Mouse (Mus musculus) embryonic facial prominence, embryonic 13.5 days (tissue): ENCODE data around the gene Tsku. TPM values are rescaled to one million over a fixed set of nuclear protein-coding genes. Genes with fewer than 3 reads are reported as not detected.

ENCODE experiments used
- ATAC-seq: fragments of 200-750 bp; cut with Nextera tagmentation; 2 replicates; pipeline ENCODE4 v1.8.0; 2017; ENCODE audit warnings: low read depth; ENCODE audit not compliant: insufficient number of reproducible peaks, insufficient read depth, low FRiP score, low TSS enrichment
- H3K27ac ChIP-seq: fragments of 300-500 bp; sonication (generic); 2 replicates; pipeline ENCODE4 v1.5.1; 2015; ENCODE audit warnings: moderate library complexity, mild to moderate bottlenecking, inconsistent platforms
- H3K27me3 ChIP-seq: fragments of 300-500 bp; sonication (generic); 2 replicates; pipeline ENCODE4 v1.6.1; 2015; ENCODE audit warnings: mild to moderate bottlenecking, inconsistent platforms
- H3K36me3 ChIP-seq: fragments of 300-500 bp; sonication (generic); 2 replicates; pipeline ENCODE4 v1.6.1; 2015; ENCODE audit warnings: mild to moderate bottlenecking, inconsistent platforms
- H3K4me1 ChIP-seq: fragments of 300-500 bp; sonication (generic); 2 replicates; pipeline ENCODE4 v1.6.1; 2015; ENCODE audit warnings: inconsistent platforms
- H3K4me2 ChIP-seq: fragments of 300-500 bp; sonication (generic); 2 replicates; pipeline ENCODE4 v1.6.1; 2015; ENCODE audit warnings: moderate library complexity, mild to moderate bottlenecking, inconsistent platforms
- H3K4me3 ChIP-seq: fragments of 300-500 bp; sonication (generic); 2 replicates; pipeline ENCODE4 v1.5.1; 2015; ENCODE audit warnings: mild to moderate bottlenecking, inconsistent platforms
- H3K9ac ChIP-seq: fragments of 300-500 bp; sonication (generic); 2 replicates; pipeline ENCODE4 v1.6.1; 2015; ENCODE audit warnings: mild to moderate bottlenecking, inconsistent platforms
- H3K9me3 ChIP-seq: fragments of 300-500 bp; sonication (generic); 2 replicates; pipeline ENCODE4 v1.6.1; 2016; ENCODE audit warnings: inconsistent platforms
- WGBS: fragments of 180-500 bp; shearing (Covaris S2); methylation state at CpG from one replicate; pipeline ENCODE4 v1.1.7; 2015; ENCODE audit warnings: mixed read lengths; 5-methylcytosine and 5-hydroxymethylcytosine counted together
- polyA plus RNA-seq: library from polyadenylated mRNA; unstranded; fragments of >200 nt; fragmentation: Nextera tagmentation; extraction: Ambion mirVana; gene quantifications from 2 replicates; pipeline ENCODE4 v1.2.1, GENCODE M21; 2015

Gene Tsku
- polyA plus RNA-seq, 1 experiment from 2014 or later, result 19.2 TPM

DNA sequence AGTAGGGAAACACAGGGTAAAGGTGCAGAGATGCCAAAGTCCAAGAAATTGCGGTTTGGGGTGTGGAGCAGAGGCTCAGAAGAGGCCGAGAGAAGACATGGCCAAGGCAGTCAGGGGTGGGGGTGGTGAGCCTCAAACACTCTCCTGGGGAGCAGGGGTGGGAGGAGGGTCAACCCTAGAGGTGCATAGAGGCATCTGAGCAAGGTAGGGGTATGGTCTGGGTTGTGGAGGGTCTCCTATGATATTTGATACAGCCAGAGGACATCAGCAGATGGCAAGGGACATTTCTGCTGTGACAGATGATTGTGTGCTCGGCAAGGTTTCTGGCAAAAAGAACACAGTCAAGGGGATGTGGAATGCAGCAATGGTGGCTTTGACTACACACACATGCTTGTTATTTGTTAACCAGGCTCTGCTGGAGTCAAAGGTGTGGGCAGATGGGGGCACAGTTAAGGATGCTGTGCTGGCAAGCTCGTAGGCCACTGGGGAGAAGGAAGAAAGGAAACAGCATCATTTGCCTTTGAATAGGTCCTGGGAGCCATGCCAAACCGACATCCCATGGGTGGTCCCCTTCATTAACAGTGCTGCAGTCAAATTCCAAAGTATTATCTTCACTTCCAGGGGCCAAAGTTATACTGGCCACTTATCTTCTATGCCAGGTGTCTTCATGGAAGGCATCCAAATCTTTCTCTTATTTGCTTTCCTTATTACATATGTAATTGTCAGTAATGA lies 37.7 kb downstream of the Tsku start:
- H3K4me1 ChIP-seq, result peaks cover 7% of the 10 kb centered on the region
- no peak overlapping the region for H3K4me2 ChIP-seq
- H3K4me3 ChIP-seq, result no peak overlapping the region
- no peak overlapping the region for H3K27ac ChIP-seq
- no peaks in the 10 kb centered on the region for H3K27me3 ChIP-seq
- H3K36me3 ChIP-seq, result no peaks in the 10 kb centered on the region
- H3K9me3 ChIP-seq, result no peaks in the 10 kb centered on the region
- 37% methylated on average over 5 of the region's 5 CpGs for WGBS
- no peak overlapping the region for H3K9ac ChIP-seq
- ATAC-seq, result no peak

DNA sequence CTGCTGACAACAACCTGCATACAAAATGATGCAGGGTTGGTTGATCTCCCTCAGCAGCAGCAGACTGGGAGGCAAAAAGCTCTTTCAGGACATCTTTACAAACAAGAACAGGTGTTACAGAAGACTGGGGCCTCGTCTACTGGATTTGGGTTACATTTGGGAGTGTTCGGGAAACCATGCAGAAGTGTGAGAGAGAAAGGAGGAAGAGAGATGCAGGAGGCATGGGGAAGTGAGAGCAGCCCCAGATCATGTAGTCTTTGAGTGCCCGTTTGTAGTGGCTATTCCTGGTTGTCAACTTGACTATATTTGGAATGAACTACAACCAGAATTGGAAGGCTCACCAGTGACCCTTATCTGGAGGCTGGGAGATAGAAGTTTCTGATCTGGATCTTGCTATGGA lies 38.7 kb downstream of the Tsku start:
- no peak overlapping the region for H3K4me2 ChIP-seq
- H3K9me3 ChIP-seq, result no peaks in the 10 kb centered on the region
- H3K4me3 ChIP-seq, result no peak overlapping the region
- 75% methylated on average over 3 of the region's 3 CpGs for WGBS
- H3K27me3 ChIP-seq, result no peaks in the 10 kb centered on the region
- no peak overlapping the region for H3K27ac ChIP-seq
- peaks cover 7% of the 10 kb centered on the region for H3K4me1 ChIP-seq
- ATAC-seq, result no peak
- no peaks in the 10 kb centered on the region for H3K36me3 ChIP-seq
- no peak overlapping the region for H3K9ac ChIP-seq

- no peaks in the 10 kb centered on the region for H3K27me3 ChIP-seq
- ATAC-seq, result no peak
- H3K36me3 ChIP-seq, result no peaks in the 10 kb centered on the region
- no peak within 1 kb of the TSS for H3K4me3 ChIP-seq
- 90% methylated on average over 2 of the region's 2 CpGs for WGBS
- H3K27ac ChIP-seq, result no peak within 1 kb of the TSS
- no peak within 1 kb of the TSS for H3K9ac ChIP-seq
- H3K4me1 ChIP-seq, result peaks cover 7% of the 10 kb centered on the region
- no peaks in the 10 kb centered on the region for H3K9me3 ChIP-seq
- no peak within 1 kb of the TSS for H3K4me2 ChIP-seq
Measured at GRCm38 (mm10) chr7:98321083-98321482, 40.0 kb downstream of the Tsku start, which contains the start of gene Acer3. Gene Acer3 (minus strand): TSS chr7:98321208.

- no peaks in the 10 kb centered on the region for H3K27me3 ChIP-seq
- no peaks in the 10 kb centered on the region for H3K9me3 ChIP-seq
- no peak overlapping the region for H3K4me3 ChIP-seq
- H3K4me2 ChIP-seq, result no peak overlapping the region
- WGBS, result 88% methylated on average over 7 of the region's 7 CpGs
- H3K9ac ChIP-seq, result no peak overlapping the region
- no peak overlapping the region for H3K27ac ChIP-seq
- no peaks in the 10 kb centered on the region for H3K36me3 ChIP-seq
- ATAC-seq, result no peak
- H3K4me1 ChIP-seq, result peaks cover 7% of the 10 kb centered on the region
Measured at GRCm38 (mm10) chr7:98320006-98320556, 41.0 kb downstream of the Tsku start.

- no peaks in the 10 kb centered on the region for H3K27me3 ChIP-seq
- no peak overlapping the region for H3K9ac ChIP-seq
- no peaks in the 10 kb centered on the region for H3K36me3 ChIP-seq
- no peak overlapping the region for H3K27ac ChIP-seq
- no peak overlapping the region for H3K4me2 ChIP-seq
- H3K4me1 ChIP-seq, result no peaks in the 10 kb centered on the region
- no peak overlapping the region for H3K4me3 ChIP-seq
- H3K9me3 ChIP-seq, result no peaks in the 10 kb centered on the region
- 54% methylated on average over 2 of the region's 2 CpGs for WGBS
- ATAC-seq, result no peak
Measured at GRCm38 (mm10) chr7:98316568-98316967, 44.6 kb downstream of the Tsku start.

DNA sequence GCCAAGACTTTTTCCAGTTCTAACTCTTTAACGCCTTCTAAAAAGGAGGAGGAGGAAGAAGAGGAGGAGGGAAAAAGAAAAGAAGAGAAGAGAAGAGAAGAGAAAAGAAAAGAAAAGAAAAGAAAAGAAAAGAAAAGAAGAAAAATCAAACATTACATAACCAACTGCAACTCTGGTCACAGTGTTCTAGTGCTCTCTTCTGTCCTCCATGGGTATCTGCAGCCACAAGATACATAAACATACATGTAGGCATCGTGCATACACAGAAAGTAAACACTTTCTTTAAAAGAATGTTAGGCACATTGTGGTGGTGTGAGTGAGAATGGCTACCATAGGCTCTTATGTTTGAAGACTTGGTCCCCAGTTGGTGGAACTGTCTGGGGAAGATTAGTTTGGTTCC lies 46.0 kb downstream of the Tsku start:
- Histone ChIP-seq H3K9ac (no peak overlapping the region), H3K4me1 (no peaks in the 10 kb centered on the region), H3K36me3 (no peaks in the 10 kb centered on the region), H3K27ac (no peak overlapping the region), H3K27me3 (no peaks in the 10 kb centered on the region), H3K9me3 (no peaks in the 10 kb centered on the region), H3K4me2 (no peak overlapping the region), H3K4me3 (no peak overlapping the region)
- no peak for ATAC-seq
- 73% methylated on average over 2 of the region's 2 CpGs for WGBS

GRCm38 (mm10) chr7:98312185-98312920 lies 48.8 kb downstream of the Tsku start:
- Histone ChIP-seq H3K36me3 (no peaks in the 10 kb centered on the region), H3K27ac (no peak overlapping the region), H3K9ac (no peak overlapping the region), H3K27me3 (no peaks in the 10 kb centered on the region; the same call in 1 of the 2 replicates), H3K4me1 (peaks cover 9% of the 10 kb centered on the region; the same call in 1 of the 2 replicates), H3K4me2 (no peak overlapping the region), H3K4me3 (no peak overlapping the region), H3K9me3 (no peaks in the 10 kb centered on the region)
- no peak for ATAC-seq
- WGBS, result 49% methylated on average over 4 of the region's 4 CpGs

DNA sequence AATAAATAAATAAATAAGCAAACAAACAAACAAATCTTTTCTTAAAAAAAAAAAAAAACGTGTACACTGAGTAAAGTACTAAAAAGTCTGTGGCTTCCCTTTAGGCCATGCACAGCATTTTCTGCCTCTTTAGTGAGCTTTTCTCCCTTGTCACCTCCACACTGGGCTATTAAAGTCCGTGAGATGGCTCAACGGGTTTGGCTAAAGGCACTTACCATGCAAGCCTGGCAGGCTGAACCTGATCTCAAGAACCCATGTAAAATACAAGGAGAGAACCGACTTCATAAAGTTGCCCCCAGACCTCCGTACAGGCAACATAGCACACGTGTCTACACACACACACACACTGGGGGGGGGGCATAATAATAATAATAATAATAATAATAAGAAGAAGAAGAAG lies 50.9 kb downstream of the Tsku start:
- 61% methylated on average over 6 of the region's 6 CpGs for WGBS

DNA sequence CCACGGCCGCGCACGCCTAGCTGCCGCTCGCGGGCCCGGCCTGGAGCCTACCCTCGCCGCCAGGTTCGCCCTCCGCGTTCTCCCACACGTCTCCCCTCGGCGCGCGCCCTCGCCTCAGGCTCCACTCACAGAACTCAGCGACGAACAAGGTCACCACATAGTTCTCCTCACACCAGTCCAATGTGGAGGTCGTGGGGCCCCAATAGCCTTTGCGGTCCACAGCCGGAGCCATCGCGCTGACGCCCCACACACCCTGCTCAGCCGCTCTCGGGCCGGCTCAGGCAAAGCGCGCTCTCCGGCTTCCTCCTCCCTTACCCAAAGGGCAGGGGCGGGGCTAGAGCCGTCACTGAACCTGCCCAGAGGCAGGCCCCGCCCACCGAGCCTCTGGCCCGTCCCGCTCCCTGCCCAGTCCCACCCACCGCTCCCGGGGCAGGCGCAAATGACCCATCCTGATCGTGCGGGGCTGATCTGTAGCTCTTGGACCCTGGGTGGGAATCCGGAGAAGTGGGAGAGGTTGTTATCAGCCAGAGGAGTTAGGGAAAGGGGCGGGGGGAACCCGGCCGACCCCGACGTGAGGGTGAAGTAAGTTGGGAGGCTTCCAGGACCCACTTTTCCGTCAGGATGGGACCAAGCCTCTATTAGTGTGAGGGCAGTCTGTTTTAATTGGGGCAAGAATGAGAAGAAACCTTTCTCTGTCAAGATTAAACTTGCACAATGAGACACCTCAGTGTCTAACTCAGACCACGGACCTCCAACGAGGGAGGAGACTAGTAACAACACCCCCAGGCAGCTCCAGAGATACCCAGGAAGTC lies 51.7 kb downstream of the Tsku start:
- Histone ChIP-seq H3K4me1 (peaks cover 9% of the 10 kb centered on the region; the same call in 1 of the 2 replicates), H3K4me2 (peak overlapping the region; percentile 82), H3K27ac (peak overlapping the region; percentile 8; the same call in 1 of the 2 replicates), H3K36me3 (no peaks in the 10 kb centered on the region), H3K9me3 (no peaks in the 10 kb centered on the region), H3K27me3 (no peaks in the 10 kb centered on the region; the same call in 1 of the 2 replicates), H3K9ac (peak overlapping the region; percentile 89), H3K4me3 (peak overlapping the region; percentile 85)
- peak; percentile 99 for ATAC-seq
- WGBS, result under 1% methylated on average over 53 of the region's 53 CpGs

More for the DNA sequence above, 50.9 kb downstream of the Tsku start:
- Histone ChIP-seq H3K9ac (no peak overlapping the region), H3K27ac (no peak overlapping the region), H3K4me2 (no peak overlapping the region), H3K9me3 (no peaks in the 10 kb centered on the region), H3K27me3 (no peaks in the 10 kb centered on the region; the same call in 1 of the 2 replicates), H3K36me3 (no peaks in the 10 kb centered on the region), H3K4me1 (peaks cover 9% of the 10 kb centered on the region; the same call in 1 of the 2 replicates), H3K4me3 (no peak overlapping the region)
- ATAC-seq, result no peak

DNA sequence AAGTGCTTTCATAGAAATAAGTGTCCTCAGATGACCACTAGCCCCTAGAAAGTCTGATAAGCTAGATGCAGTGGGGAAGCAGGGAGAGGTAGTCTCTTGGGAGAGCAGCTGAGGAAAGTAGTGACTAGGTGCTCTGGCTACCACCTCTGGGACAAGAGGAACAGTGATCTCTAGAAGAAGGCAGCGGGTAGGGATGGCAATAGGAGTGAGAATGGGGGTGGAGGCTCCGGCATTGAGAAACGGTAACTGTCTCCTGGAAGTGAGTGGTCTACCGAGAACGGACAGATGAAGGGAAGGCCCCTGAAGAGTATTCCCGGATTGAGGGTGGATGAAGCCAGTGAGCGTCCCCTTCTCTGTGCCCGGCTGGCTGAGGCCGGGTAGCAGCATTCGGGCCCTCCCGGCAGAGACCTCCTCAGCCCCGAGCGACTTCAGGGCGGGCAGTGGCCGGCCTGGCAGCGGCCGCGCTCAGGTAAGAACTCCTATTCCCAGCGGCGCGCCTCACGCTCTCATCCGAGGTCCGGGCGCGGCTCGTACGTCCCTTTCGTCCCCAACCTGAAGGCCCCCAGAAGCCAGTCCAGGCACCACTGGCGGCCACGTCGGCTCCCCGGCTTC lies 52.4 kb downstream of the Tsku start:
- under 1% methylated on average over 29 of the region's 33 CpGs for WGBS
- Histone ChIP-seq H3K4me3 (peak overlapping the region; percentile 85), H3K27ac (peak overlapping the region; percentile 8; the same call in 1 of the 2 replicates), H3K9ac (peak overlapping the region; percentile 89), H3K4me2 (peak overlapping the region; percentile 82), H3K9me3 (no peaks in the 10 kb centered on the region), H3K27me3 (no peaks in the 10 kb centered on the region; the same call in 1 of the 2 replicates), H3K36me3 (no peaks in the 10 kb centered on the region), H3K4me1 (peaks cover 9% of the 10 kb centered on the region; the same call in 1 of the 2 replicates)
- peak; percentile 60 for ATAC-seq
